Mouse (Mus musculus) neural tube, embryonic 14.5 days (tissue): Measurements from ENCODE around the gene Amotl1. TPM values are rescaled to one million over a fixed set of nuclear protein-coding genes. Genes with fewer than 3 reads are reported as not detected.

Experiments
- ATAC-seq: fragments of 200-750 bp; cut with Nextera tagmentation; 2 replicates; pipeline ENCODE4 v1.8.0; 2017; ENCODE audit warnings: low read depth, mild to moderate bottlenecking, moderate TSS enrichment, moderate library complexity
- H3K27ac ChIP-seq: fragments of 300-500 bp; sonication (generic); 2 replicates; pipeline ENCODE4 v1.5.1; 2014; ENCODE audit warnings: low read depth, mild to moderate bottlenecking, control low read depth, low read length, moderate library complexity, mixed read lengths
- H3K27me3 ChIP-seq: fragments of 300-500 bp; sonication (generic); 2 replicates; pipeline ENCODE4 v1.6.1; 2014; ENCODE audit warnings: low read length; ENCODE audit not compliant: control insufficient read depth, insufficient read depth
- H3K36me3 ChIP-seq: fragments of 300-500 bp; sonication (generic); 2 replicates; pipeline ENCODE4 v1.6.1; 2014; ENCODE audit warnings: low read length, mixed read lengths; ENCODE audit not compliant: control insufficient read depth, insufficient read depth
- H3K4me1 ChIP-seq: fragments of 300-500 bp; sonication (generic); 2 replicates; pipeline ENCODE4 v1.6.1; 2014; ENCODE audit warnings: low read length; ENCODE audit not compliant: control insufficient read depth, insufficient read depth
- H3K4me2 ChIP-seq: fragments of 300-500 bp; sonication (generic); 2 replicates; pipeline ENCODE4 v1.6.1; 2014; ENCODE audit warnings: mild to moderate bottlenecking, low read depth, low read length, control low read depth
- H3K4me3 ChIP-seq: fragments of 300-500 bp; sonication (generic); 2 replicates; pipeline ENCODE4 v1.5.1; 2014; ENCODE audit warnings: low read depth, low read length, control low read depth, mixed read lengths
- H3K9ac ChIP-seq: fragments of 300-500 bp; sonication (generic); replicated peaks from 2 replicates; pipeline ENCODE4 v1.6.1; 2014; ENCODE audit warnings: low read depth, mild to moderate bottlenecking, control low read depth, low read length, mixed read lengths
- H3K9me3 ChIP-seq: fragments of 300-500 bp; sonication (generic); 2 replicates; pipeline ENCODE4 v1.6.1; 2016; ENCODE audit warnings: low read length; ENCODE audit not compliant: control insufficient read depth
- WGBS: fragments of 180-500 bp; shearing (Covaris S2); extraction: QIAGEN DNeasy Blood & Tissue Kit; methylation state at CpG from one replicate; pipeline ENCODE4 v1.1.7; 2014; 5-methylcytosine and 5-hydroxymethylcytosine counted together
- polyA plus RNA-seq: library from polyadenylated mRNA; unstranded; fragments of >200 nt; fragmentation: Nextera tagmentation; extraction: Ambion mirVana; gene quantifications from 2 replicates; pipeline ENCODE4 v1.2.1, GENCODE M21; 2014

The Amotl1 gene
- polyA plus RNA-seq, 1 experiment from 2014 or later, result 8.2 TPM

DNA sequence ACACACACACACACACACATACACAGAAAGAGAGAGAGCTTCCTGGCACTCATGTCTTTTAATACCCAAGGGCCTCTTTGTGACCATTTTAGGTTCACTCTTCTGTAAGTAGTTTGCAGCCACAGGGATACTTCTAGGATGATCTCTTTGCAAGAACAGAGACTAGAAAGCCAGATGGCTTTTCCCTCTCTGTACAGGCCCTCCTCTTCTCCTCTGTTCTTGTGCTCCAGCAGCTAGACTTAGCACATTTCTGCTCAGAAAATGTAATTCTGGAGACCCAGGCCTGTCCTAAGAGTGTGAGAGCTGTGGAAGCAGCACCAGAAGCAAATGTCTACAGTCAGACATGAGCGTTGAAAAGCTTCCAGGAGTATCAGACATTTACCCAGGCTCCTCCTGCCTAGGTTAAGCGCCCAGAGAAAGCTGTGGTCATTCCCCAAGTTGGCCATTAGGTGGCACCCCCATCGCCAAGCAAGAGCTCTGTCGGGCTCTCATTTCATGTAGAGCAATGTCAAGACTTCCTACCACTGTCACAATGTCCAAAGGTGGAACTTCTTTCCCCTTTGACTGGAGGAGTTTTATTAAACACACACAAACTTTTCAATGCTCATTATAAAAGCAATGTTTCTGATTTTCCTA lies 121.3 kb downstream of the Amotl1 start:
- no peak overlapping the region for H3K27ac ChIP-seq
- H3K9ac ChIP-seq, result no peak overlapping the region
- WGBS, result 12% methylated on average over 4 of the region's 4 CpGs
- H3K4me1 ChIP-seq, result no peaks in the 10 kb centered on the region
- no peak overlapping the region for H3K4me3 ChIP-seq
- ATAC-seq, result peak; percentile 91; the same call in 1 of the 2 replicates
- H3K36me3 ChIP-seq, result no peaks in the 10 kb centered on the region
- no peak overlapping the region for H3K4me2 ChIP-seq
- H3K27me3 ChIP-seq, result no peaks in the 10 kb centered on the region
- H3K9me3 ChIP-seq, result no peaks in the 10 kb centered on the region

DNA sequence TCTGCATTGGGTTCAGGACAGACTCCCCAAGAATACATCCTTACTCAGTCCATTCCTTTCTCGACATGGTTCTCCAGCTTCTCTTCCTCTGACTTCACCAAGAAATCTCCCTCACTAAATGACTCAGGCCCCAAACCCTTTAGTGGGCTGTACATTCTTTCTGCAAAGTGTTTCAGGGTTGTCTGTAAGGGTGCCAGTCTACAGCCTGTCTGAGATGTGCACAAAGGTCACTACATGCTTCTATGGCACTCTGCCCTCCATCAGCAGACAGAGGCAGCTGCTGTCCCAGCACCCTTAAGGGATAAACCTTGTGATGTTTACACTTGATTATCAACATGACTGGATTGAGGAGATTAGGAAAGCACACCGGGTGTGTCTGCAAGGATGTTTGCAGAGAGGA lies 123.2 kb downstream of the Amotl1 start:
- Histone ChIP-seq H3K4me2 (no peak overlapping the region), H3K27me3 (no peaks in the 10 kb centered on the region), H3K4me1 (no peaks in the 10 kb centered on the region), H3K4me3 (no peak overlapping the region), H3K9ac (no peak overlapping the region; the same call in 1 of the 2 replicates), H3K9me3 (no peaks in the 10 kb centered on the region), H3K36me3 (no peaks in the 10 kb centered on the region), H3K27ac (no peak overlapping the region)
- WGBS, result 68% methylated on average over 2 of the region's 2 CpGs
- ATAC-seq, result no peak

DNA sequence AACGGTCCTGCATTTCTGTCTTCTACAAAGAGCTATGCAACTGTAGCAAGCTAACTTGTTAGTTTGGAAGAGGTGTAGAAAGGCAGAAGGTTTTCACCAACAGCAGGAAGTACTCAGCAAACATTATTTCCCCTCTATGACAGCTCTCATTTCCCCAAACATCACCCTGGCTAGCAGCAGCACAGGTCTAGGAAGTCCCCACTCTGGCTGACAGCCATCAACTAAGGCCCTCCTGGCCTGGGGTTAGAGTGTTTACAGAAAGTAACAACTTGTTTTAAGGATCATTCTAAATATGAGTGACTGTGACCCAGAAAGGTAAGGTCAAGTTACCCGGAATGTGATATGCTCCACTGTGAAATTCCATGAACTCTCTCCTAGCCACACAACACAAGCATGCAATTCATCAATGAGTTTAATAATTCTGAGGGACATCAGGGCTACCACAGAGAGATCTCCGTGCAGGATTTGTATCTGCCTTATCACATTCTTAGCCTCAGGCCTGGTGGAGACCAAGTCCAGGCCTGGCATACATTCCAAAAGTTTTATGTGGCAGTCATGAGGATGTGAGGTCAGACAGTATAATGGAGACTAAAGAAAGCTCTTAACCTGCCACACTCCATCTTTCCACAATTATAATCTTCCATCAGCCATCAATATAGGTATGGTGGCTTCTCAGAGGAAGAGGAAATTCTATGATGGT lies 123.7 kb downstream of the Amotl1 start:
- Histone ChIP-seq H3K36me3 (no peaks in the 10 kb centered on the region), H3K9ac (no peak overlapping the region; the same call in 1 of the 2 replicates), H3K4me1 (no peaks in the 10 kb centered on the region), H3K27ac (no peak overlapping the region), H3K4me3 (no peak overlapping the region), H3K27me3 (no peaks in the 10 kb centered on the region), H3K9me3 (no peaks in the 10 kb centered on the region), H3K4me2 (no peak overlapping the region)
- ATAC-seq, result no peak
- 80% methylated on average over 3 of the region's 3 CpGs for WGBS

DNA sequence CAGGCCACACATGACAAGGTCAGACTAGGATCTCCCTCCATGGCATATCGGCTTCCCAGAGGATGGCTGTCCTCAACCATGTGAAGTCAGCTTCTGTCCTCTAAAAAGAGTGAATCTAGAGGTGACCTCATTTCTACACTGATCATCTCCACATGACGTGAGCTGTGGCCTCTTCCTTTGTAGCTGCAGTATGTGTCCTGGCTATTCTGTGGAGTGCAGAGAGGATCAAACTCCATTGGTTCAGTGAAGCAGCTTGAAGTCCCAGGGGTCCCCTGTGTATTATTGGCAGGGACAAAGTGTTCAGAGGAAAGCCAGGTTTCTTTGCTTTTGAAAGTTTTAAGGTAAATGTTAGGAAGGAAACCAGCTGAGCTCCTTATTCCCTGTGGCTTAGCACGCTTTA lies 126.8 kb downstream of the Amotl1 start:
- no peak for ATAC-seq
- no peak overlapping the region for H3K4me3 ChIP-seq
- no peaks in the 10 kb centered on the region for H3K4me1 ChIP-seq
- no peaks in the 10 kb centered on the region for H3K9me3 ChIP-seq
- no peak overlapping the region for H3K4me2 ChIP-seq
- no peaks in the 10 kb centered on the region for H3K36me3 ChIP-seq
- 93% methylated on average over 3 of the region's 3 CpGs for WGBS
- no peaks in the 10 kb centered on the region for H3K27me3 ChIP-seq
- H3K27ac ChIP-seq, result no peak overlapping the region
- no peak overlapping the region for H3K9ac ChIP-seq

DNA sequence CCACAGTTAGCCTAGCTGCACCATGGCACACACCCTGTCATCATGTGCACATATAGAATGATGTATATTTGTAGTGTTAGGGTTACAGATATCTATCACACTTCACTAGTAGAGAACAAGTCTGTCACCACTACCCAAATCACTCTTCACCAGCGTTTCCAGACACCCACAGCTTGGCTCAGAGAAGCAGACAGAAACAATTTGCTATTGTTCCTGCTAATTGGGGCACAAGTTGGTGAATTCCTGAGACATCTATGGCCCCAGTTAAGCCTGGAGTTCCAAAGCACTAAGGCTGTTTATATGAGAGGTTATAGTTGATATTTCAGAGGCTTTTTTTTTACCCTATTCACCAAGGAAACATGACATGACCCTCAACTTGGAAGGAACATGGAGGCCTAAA lies 127.6 kb downstream of the Amotl1 start:
- H3K9me3 ChIP-seq, result no peaks in the 10 kb centered on the region
- no peaks in the 10 kb centered on the region for H3K4me1 ChIP-seq
- no peak overlapping the region for H3K9ac ChIP-seq
- no peak overlapping the region for H3K27ac ChIP-seq
- H3K27me3 ChIP-seq, result no peaks in the 10 kb centered on the region
- 31% methylated on average over 1 of the region's 1 CpGs for WGBS
- ATAC-seq, result no peak
- no peak overlapping the region for H3K4me2 ChIP-seq
- H3K36me3 ChIP-seq, result no peaks in the 10 kb centered on the region
- H3K4me3 ChIP-seq, result no peak overlapping the region

DNA sequence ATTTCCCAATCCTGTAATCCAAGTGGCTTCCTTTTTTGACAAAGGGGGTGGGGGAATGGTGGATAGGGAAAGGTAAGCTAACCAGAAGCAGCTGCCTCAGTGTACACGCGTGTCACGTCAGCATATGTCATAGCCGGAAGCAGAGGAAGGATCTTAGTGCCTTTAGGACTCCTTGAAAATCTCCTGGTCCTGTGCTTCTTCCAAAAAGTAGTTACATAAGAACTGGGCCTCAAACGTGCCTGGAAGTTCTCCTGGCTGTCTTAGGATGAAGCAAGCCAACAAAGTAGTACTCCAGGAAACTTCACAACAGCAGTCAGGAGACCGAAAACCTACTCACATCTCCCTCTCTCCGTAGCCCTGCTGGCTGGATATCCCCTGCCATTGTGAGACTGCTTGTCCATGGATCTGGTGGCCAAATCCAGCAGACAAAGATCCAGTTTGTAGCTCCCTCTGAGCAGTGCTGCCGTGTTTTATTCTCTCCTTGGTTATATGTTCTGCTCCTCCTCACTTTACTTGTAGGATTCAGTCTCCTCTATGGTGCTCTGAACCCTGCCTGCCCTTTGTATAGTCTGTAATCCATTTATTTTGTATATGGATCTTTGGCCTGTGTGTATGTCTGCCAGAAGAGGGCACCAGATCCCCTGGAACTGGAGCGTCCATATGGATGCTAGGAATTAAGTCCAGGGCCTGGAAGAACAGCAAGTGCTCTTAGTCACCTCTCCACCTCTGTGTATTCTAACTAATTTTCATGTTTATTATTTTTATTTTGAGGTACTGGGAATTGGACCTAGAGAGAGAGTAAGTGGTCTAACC lies 132.0 kb downstream of the Amotl1 start:
- Histone ChIP-seq H3K9me3 (no peaks in the 10 kb centered on the region), H3K4me3 (no peak overlapping the region), H3K4me1 (no peaks in the 10 kb centered on the region), H3K27me3 (no peaks in the 10 kb centered on the region), H3K4me2 (no peak overlapping the region), H3K27ac (no peak overlapping the region), H3K9ac (no peak overlapping the region), H3K36me3 (peaks cover 22% of the 10 kb centered on the region)
- ATAC-seq, result peak; percentile 82
- 82% methylated on average over 9 of the region's 9 CpGs for WGBS

DNA sequence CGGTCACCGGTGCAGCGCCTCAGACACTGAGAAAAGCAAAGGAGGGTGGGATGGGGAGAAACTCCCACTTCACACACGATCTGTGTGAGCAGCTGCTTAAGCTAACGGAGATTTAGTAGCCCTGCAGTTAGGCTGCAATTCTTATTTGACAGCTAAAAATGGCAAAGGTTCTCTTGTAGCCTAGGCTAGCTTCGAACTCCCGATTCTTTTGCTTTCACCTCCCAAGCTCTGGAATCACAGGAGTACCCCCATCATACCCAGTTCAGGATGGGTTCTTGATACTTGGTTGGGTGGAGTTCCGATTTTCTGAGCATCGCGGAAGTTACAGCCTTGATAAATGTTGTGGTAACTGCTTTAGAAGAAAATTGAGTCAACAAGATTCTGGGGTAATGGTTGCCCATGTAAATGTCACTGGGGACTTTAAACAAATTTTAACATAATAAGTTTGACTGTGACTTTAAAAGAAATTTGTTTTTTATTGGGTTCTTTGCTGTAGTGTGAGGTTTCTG lies 143.9 kb downstream of the Amotl1 start:
- Histone ChIP-seq H3K9me3 (no peaks in the 10 kb centered on the region), H3K4me2 (peak overlapping the region; percentile 83), H3K27me3 (no peaks in the 10 kb centered on the region), H3K27ac (peak overlapping the region; percentile 80), H3K4me1 (peaks cover 13% of the 10 kb centered on the region), H3K36me3 (peaks cover 25% of the 10 kb centered on the region), H3K9ac (peak overlapping the region; percentile 91), H3K4me3 (peak overlapping the region; percentile 86)
- 3% methylated on average over 10 of the region's 10 CpGs for WGBS
- no peak; the same call in 1 of the 2 replicates for ATAC-seq

DNA sequence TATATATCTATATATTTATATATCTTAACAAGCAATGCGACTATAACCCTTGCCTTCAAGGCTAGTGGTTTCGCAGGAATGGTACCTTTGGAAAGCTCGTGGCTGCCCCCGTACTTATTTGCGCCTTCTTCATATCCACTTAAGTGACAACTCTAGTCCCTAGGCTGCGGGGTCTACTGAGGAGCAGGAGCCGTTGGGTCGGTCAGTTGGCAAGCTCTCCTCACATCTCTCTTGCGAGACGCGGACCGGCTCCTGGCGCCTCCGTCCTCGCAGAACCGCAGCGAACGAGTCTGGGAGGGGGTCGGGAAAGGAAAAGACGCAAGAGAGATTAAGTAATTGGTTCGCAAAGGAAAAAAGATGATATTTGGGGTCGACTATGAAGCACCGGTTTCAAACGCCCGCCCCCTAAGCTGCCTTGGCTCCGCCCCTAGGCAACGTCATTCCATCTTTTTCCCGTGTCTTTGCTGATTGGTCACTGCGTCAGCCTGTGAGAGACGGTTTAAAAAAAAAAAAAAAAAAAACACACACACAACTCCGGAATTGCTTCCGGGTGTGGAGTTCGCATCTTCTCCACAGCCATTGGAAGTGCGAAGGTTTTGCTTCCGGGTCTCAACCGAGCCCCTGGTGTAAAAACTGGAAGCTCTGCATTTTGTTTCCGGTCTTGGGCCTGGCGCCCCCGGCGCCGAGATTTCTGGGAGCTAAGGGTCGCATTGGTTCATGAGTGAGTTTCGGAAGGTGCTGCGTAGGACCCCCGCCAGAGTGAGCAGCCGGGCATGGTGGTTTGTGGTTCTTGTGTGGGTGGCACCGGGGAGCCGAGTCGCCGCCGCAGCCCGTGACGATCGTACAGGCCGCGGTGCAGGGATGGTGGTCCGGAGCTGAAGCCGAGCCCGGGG lies 144.6 kb downstream of the Amotl1 start, which contains the start of the genes Kdm4d and Cwc15:
Gene Kdm4d (minus strand): TSS at position 460 of the 893 bp plus-strand sequence.
Gene Cwc15 (plus strand): TSS at position 595 of the 893 bp plus-strand sequence.
- H3K4me3 ChIP-seq, result peak within 1 kb of the TSS; percentile 86
- WGBS, result 1% methylated on average over 59 of the region's 59 CpGs
- peaks cover 13% of the 10 kb centered on the region for H3K4me1 ChIP-seq
- peak within 1 kb of the TSS; percentile 80 for H3K27ac ChIP-seq
- H3K9me3 ChIP-seq, result no peaks in the 10 kb centered on the region
- no peaks in the 10 kb centered on the region for H3K27me3 ChIP-seq
- ATAC-seq, result peak; percentile 99
- H3K9ac ChIP-seq, result peak within 1 kb of the TSS; percentile 91
- peaks cover 18% of the 10 kb centered on the region for H3K36me3 ChIP-seq
- H3K4me2 ChIP-seq, result peak within 1 kb of the TSS; percentile 86
